Mouse (Mus musculus) heart, embryonic 14.5 days (tissue): ENCODE measurements around the gene Aff3. TPM values are rescaled to one million over a fixed set of nuclear protein-coding genes. Genes with fewer than 3 reads are reported as not detected.

Source experiments
- ATAC-seq: fragments of 200-750 bp; cut with Nextera tagmentation; 2 replicates; pipeline ENCODE4 v1.8.0; 2017; ENCODE audit warnings: low read depth, moderate TSS enrichment; ENCODE audit not compliant: insufficient number of reproducible peaks, insufficient read depth, low FRiP score
- H3K27ac ChIP-seq, 2 experiments: fragments of 200-500 bp in 1 of 2; fragments of 300-500 bp in 1 of 2; sonication (generic) in 1 of 2; replicated peaks in 1 of 2; 2 replicates each; pipeline ENCODE4 v1.5.1; 2012 to 2014; ENCODE audit warnings: low read depth in 2 of 2, low read length in 2 of 2, control low read depth in 1 of 2, mild to moderate bottlenecking in 1 of 2, mixed read lengths in 1 of 2; ENCODE audit not compliant: control insufficient read depth in 1 of 2, insufficient read depth in 1 of 2
- H3K27me3 ChIP-seq: fragments of 300-500 bp; sonication (generic); 2 replicates; pipeline ENCODE4 v1.6.1; 2014; ENCODE audit warnings: mild to moderate bottlenecking, low read length, control low read depth; ENCODE audit not compliant: control insufficient read depth, insufficient read depth
- H3K36me3 ChIP-seq: fragments of 300-500 bp; sonication (generic); 2 replicates; pipeline ENCODE4 v1.6.1; 2014; ENCODE audit warnings: mild to moderate bottlenecking, control low read depth, low read length, mixed read lengths; ENCODE audit not compliant: control insufficient read depth, insufficient read depth
- H3K4me1 ChIP-seq, 2 experiments: fragments of 200-500 bp in 1 of 2; fragments of 300-500 bp in 1 of 2; sonication (generic) in 1 of 2; 2 replicates each; pipeline ENCODE4 v1.6.1; 2012 to 2014; ENCODE audit warnings: low read length in 2 of 2, control low read depth in 1 of 2, mixed read lengths in 1 of 2; ENCODE audit not compliant: control insufficient read depth in 2 of 2, insufficient read depth in 2 of 2
- H3K4me2 ChIP-seq: fragments of 300-500 bp; sonication (generic); 2 replicates; pipeline ENCODE4 v1.6.1; 2014; ENCODE audit warnings: mild to moderate bottlenecking, low read length
- H3K4me3 ChIP-seq, 2 experiments: fragments of 200-500 bp in 1 of 2; fragments of 300-500 bp in 1 of 2; sonication (generic) in 1 of 2; 2 replicates each; pipeline ENCODE4 v1.5.1; 2012 to 2014; ENCODE audit warnings: low read length in 2 of 2, mild to moderate bottlenecking in 2 of 2, control low read depth in 1 of 2, low read depth in 1 of 2, moderate library complexity in 1 of 2; ENCODE audit not compliant: control insufficient read depth in 1 of 2, insufficient read depth in 1 of 2
- H3K9ac ChIP-seq: fragments of 300-500 bp; sonication (generic); 2 replicates; pipeline ENCODE4 v1.6.1; 2014; ENCODE audit warnings: mild to moderate bottlenecking, low read length
- H3K9me3 ChIP-seq: fragments of 300-500 bp; sonication (generic); 2 replicates; pipeline ENCODE4 v1.6.1; 2016; ENCODE audit warnings: low read length, control low read depth; ENCODE audit not compliant: control insufficient read depth
- WGBS: fragments of 180-500 bp; shearing (Covaris S2); extraction: QIAGEN DNeasy Blood & Tissue Kit; methylation state at CpG from one replicate; pipeline ENCODE4 v1.1.7; 2014; 5-methylcytosine and 5-hydroxymethylcytosine counted together
- polyA plus RNA-seq: library from polyadenylated mRNA; unstranded; fragments of >200 nt; fragmentation: Nextera tagmentation; extraction: Ambion mirVana; gene quantifications from 2 replicates; pipeline ENCODE4 v1.2.1, GENCODE M21; 2014

Gene Aff3
- polyA plus RNA-seq, 1 experiment from 2014 or later = 4.1 TPM

GRCm38 (mm10) chr1:38442887-38443286 lies 221.9 kb downstream of the Aff3 start:
- no peak overlapping the region for H3K4me3 ChIP-seq
- peak overlapping the region; percentile 75 to 82 for H3K27ac ChIP-seq
- H3K4me1 ChIP-seq = peaks cover 32 to 49% of the 10 kb centered on the region in 2 experiments
- WGBS = 5% methylated on average over 3 of the region's 3 CpGs
- H3K27me3 ChIP-seq = no peaks in the 10 kb centered on the region
- H3K4me2 ChIP-seq = peak overlapping the region; percentile 35; the same call in 1 of the 2 replicates
- peak; percentile 81 for ATAC-seq
- H3K9ac ChIP-seq = no peak overlapping the region
- no peaks in the 10 kb centered on the region for H3K36me3 ChIP-seq
- H3K9me3 ChIP-seq = no peaks in the 10 kb centered on the region

GRCm38 (mm10) chr1:38442479-38442878 lies 222.3 kb downstream of the Aff3 start:
- H3K27ac ChIP-seq = peak overlapping the region; percentile 75 to 82
- peak overlapping the region; percentile 35; the same call in 1 of the 2 replicates for H3K4me2 ChIP-seq
- no peaks in the 10 kb centered on the region for H3K36me3 ChIP-seq
- no peaks in the 10 kb centered on the region for H3K9me3 ChIP-seq
- H3K9ac ChIP-seq = no peak overlapping the region
- ATAC-seq = no peak
- H3K4me3 ChIP-seq = no peak overlapping the region
- WGBS = 23% methylated on average over 9 of the region's 9 CpGs
- peaks cover 31 to 48% of the 10 kb centered on the region in 2 experiments for H3K4me1 ChIP-seq
- no peaks in the 10 kb centered on the region for H3K27me3 ChIP-seq

GRCm38 (mm10) chr1:38441800-38442199 lies 223.0 kb downstream of the Aff3 start:
- no peak for ATAC-seq
- Histone ChIP-seq H3K27ac (peak overlapping the region; percentile 75 to 82), H3K27me3 (no peaks in the 10 kb centered on the region), H3K9me3 (no peaks in the 10 kb centered on the region), H3K9ac (no peak overlapping the region), H3K4me3 (no peak overlapping the region), H3K4me2 (no peak overlapping the region), H3K36me3 (no peaks in the 10 kb centered on the region), H3K4me1 (peaks cover 28 to 45% of the 10 kb centered on the region in 2 experiments)
- WGBS = 63% methylated on average over 2 of the region's 2 CpGs

- Histone ChIP-seq H3K27me3 (no peaks in the 10 kb centered on the region), H3K4me1 (peaks cover 22 to 37% of the 10 kb centered on the region in 2 experiments), H3K9ac (no peak overlapping the region), H3K4me2 (no peak overlapping the region), H3K4me3 (no peak overlapping the region), H3K36me3 (no peaks in the 10 kb centered on the region), H3K9me3 (no peaks in the 10 kb centered on the region), H3K27ac (no peak overlapping the region)
- 86% methylated on average over 6 of the region's 6 CpGs for WGBS
- ATAC-seq = no peak
Measured at GRCm38 (mm10) chr1:38440471-38440815, 224.3 kb downstream of the Aff3 start.

GRCm38 (mm10) chr1:38439751-38440470 lies 224.8 kb downstream of the Aff3 start:
- H3K4me2 ChIP-seq = no peak overlapping the region
- H3K36me3 ChIP-seq = no peaks in the 10 kb centered on the region
- H3K4me1 ChIP-seq = peaks cover 22 to 37% of the 10 kb centered on the region in 2 experiments
- WGBS = 81% methylated on average over 4 of the region's 4 CpGs
- H3K9ac ChIP-seq = no peak overlapping the region
- no peaks in the 10 kb centered on the region for H3K27me3 ChIP-seq
- H3K4me3 ChIP-seq = no peak overlapping the region
- H3K9me3 ChIP-seq = no peaks in the 10 kb centered on the region
- no peak for ATAC-seq
- H3K27ac ChIP-seq = no peak overlapping the region

GRCm38 (mm10) chr1:38438447-38438846 lies 226.3 kb downstream of the Aff3 start:
- peak overlapping the region; percentile 33 for H3K4me2 ChIP-seq
- no peaks in the 10 kb centered on the region for H3K36me3 ChIP-seq
- no peak overlapping the region for H3K4me3 ChIP-seq
- no peaks in the 10 kb centered on the region for H3K9me3 ChIP-seq
- no peak overlapping the region for H3K9ac ChIP-seq
- H3K4me1 ChIP-seq = peaks cover 20 to 33% of the 10 kb centered on the region in 2 experiments
- no peak overlapping the region for H3K27ac ChIP-seq
- no peak for ATAC-seq
- no peaks in the 10 kb centered on the region for H3K27me3 ChIP-seq
- WGBS = 11% methylated on average over 4 of the region's 4 CpGs

GRCm38 (mm10) chr1:38437671-38438070 lies 227.1 kb downstream of the Aff3 start:
- H3K27me3 ChIP-seq = no peaks in the 10 kb centered on the region
- H3K9me3 ChIP-seq = no peaks in the 10 kb centered on the region
- no peak overlapping the region for H3K4me2 ChIP-seq
- H3K4me3 ChIP-seq = no peak overlapping the region
- H3K4me1 ChIP-seq = peaks cover 17 to 27% of the 10 kb centered on the region in 2 experiments
- 33% methylated on average over 4 of the region's 4 CpGs for WGBS
- no peak overlapping the region for H3K27ac ChIP-seq
- H3K36me3 ChIP-seq = no peaks in the 10 kb centered on the region
- ATAC-seq = no peak
- H3K9ac ChIP-seq = no peak overlapping the region
